Mouse (Mus musculus): ENCODE measurements at regions not wholly inside any gene's neighbourhood (a gene's known extent, or its start where the extent isn't known, plus 50 kb on each side); places are given as distances from the start of the nearest gene placed in this dataset.
A peak's percentile ranks its signal among the peaks of the same experiment; 100 is the strongest.

- DNase-seq (ENCODE audit: low spot score): no peak
These were observed 334.4 kb upstream of the Smim15 start for GRCm38 (mm10) chr13:107709828-107710227.

GRCm38 (mm10) chr13:107703736-107704135, 340.5 kb upstream of the Smim15 start:
- DNase-seq (ENCODE audit: low spot score): no peak

- DNase-seq (ENCODE audit: low spot score): no peak
These were observed 343.7 kb upstream of the Smim15 start for GRCm38 (mm10) chr13:107700268-107701139.

GRCm38 (mm10) chr13:107699251-107699650, 345.0 kb upstream of the Smim15 start:
- DNase-seq (ENCODE audit: low spot score): no peak

GRCm38 (mm10) chr13:107698345-107698744, 345.9 kb upstream of the Smim15 start:
- DNase-seq (ENCODE audit: low spot score): no peak

GRCm38 (mm10) chr13:107692123-107692830, 352.0 kb upstream of the Smim15 start:
- DNase-seq (ENCODE audit: low spot score): no peak

- no peak for DNase-seq (ENCODE audit: low spot score)
These were observed 355.3 kb upstream of the Smim15 start for GRCm38 (mm10) chr13:107688972-107689371.

- no peak for DNase-seq (ENCODE audit: low spot score)
These were observed 359.0 kb upstream of the Smim15 start for GRCm38 (mm10) chr13:107685231-107685630.

GRCm38 (mm10) chr13:107683909-107684308, 360.3 kb upstream of the Smim15 start:
- no peak for DNase-seq (ENCODE audit: low spot score)

GRCm38 (mm10) chr13:107681719-107682118, 362.5 kb upstream of the Smim15 start:
- no peak for DNase-seq (ENCODE audit: low spot score)

- no peak for DNase-seq (ENCODE audit: low spot score)
These were observed 365.4 kb upstream of the Smim15 start for GRCm38 (mm10) chr13:107678860-107679259.

- DNase-seq (ENCODE audit: low spot score): no peak
These were observed 367.2 kb upstream of the Smim15 start for GRCm38 (mm10) chr13:107677091-107677470.

- peak; percentile 9 for DNase-seq (ENCODE audit: low spot score)
These were observed 367.7 kb upstream of the Smim15 start for GRCm38 (mm10) chr13:107676310-107677090.

- DNase-seq (ENCODE audit: low spot score): no peak
These were observed 372.1 kb upstream of the Smim15 start for GRCm38 (mm10) chr13:107672166-107672565.

GRCm38 (mm10) chr13:107668509-107668908, 375.7 kb upstream of the Smim15 start:
- no peak for DNase-seq (ENCODE audit: low spot score)

GRCm38 (mm10) chr13:107665775-107666174, 378.5 kb upstream of the Smim15 start:
- no peak for DNase-seq (ENCODE audit: low spot score)

GRCm38 (mm10) chr13:107664197-107664596, 380.0 kb upstream of the Smim15 start:
- no peak for DNase-seq (ENCODE audit: low spot score)

GRCm38 (mm10) chr13:107663745-107664144, 380.5 kb upstream of the Smim15 start:
- no peak for DNase-seq (ENCODE audit: low spot score)

- no peak for DNase-seq (ENCODE audit: low spot score)
These were observed 382.8 kb upstream of the Smim15 start for GRCm38 (mm10) chr13:107661414-107661813.

- DNase-seq (ENCODE audit: low spot score): no peak
These were observed 398.2 kb upstream of the Smim15 start for GRCm38 (mm10) chr13:107645865-107646645.
